Mouse (Mus musculus) myocyte (in vitro differentiated cells): ENCODE data around the gene Tfcp2l1. TPM values are rescaled to one million over a fixed set of nuclear protein-coding genes. Genes with fewer than 3 reads are reported as not detected.

Source experiments
- H3K27me3 ChIP-seq: one replicate; pipeline ENCODE4 v1.6.1; 2011; ENCODE audit not compliant: control insufficient read depth, insufficient read depth, insufficient read length
- H3K36me3 ChIP-seq: one replicate; pipeline ENCODE4 v1.6.1; 2011; ENCODE audit not compliant: control insufficient read depth, insufficient read depth
- H3K4me2 ChIP-seq: one replicate; pipeline ENCODE4 v1.6.1; 2011; ENCODE audit warnings: low read depth, control low read depth
- H3K4me3 ChIP-seq: one replicate; pipeline ENCODE4 v1.5.1; 2011; ENCODE audit warnings: mild to moderate bottlenecking, control low read depth, moderate library complexity
- H3K79me2 ChIP-seq: one replicate; pipeline ENCODE4 v1.6.1; 2011; ENCODE audit not compliant: control insufficient read depth, insufficient read depth
- H3ac ChIP-seq: one replicate; pipeline ENCODE4 v1.6.1; 2011; ENCODE audit not compliant: control insufficient read depth, insufficient read length
- CEBPB ChIP-seq: IDR thresholded peaks from 2 replicates; pipeline ENCODE4 v1.6.1; 2011; ENCODE audit warnings: mild to moderate bottlenecking, moderate library complexity; ENCODE audit not compliant: poor library complexity, insufficient read depth, severe bottlenecking
- E2F4 ChIP-seq: IDR thresholded peaks from one replicate; pipeline ENCODE4 v1.6.1; 2011; ENCODE audit warnings: mild to moderate bottlenecking, control low read depth, moderate library complexity; ENCODE audit not compliant: insufficient read depth
- MAX ChIP-seq: IDR thresholded peaks from one replicate; pipeline ENCODE4 v1.6.1; 2011; ENCODE audit warnings: low read depth, mild to moderate bottlenecking, control low read depth
- MYOD1 ChIP-seq, 3 experiments: IDR thresholded peaks; one replicate each; pipeline ENCODE4 v1.6.1; 2011; ENCODE audit warnings: control low read depth in 2 of 3, low read depth in 2 of 3, mild to moderate bottlenecking in 2 of 3, moderate library complexity in 1 of 3; ENCODE audit not compliant: insufficient read length in 2 of 3, control insufficient read depth in 1 of 3
- MYOG ChIP-seq, 3 experiments: IDR thresholded peaks; one replicate each; pipeline ENCODE4 v1.6.1; 2011; ENCODE audit warnings: control low read depth in 2 of 3, low read depth in 2 of 3, mild to moderate bottlenecking in 2 of 3; ENCODE audit not compliant: insufficient read length in 2 of 3, control insufficient read depth in 1 of 3, insufficient read depth in 1 of 3
- POLR2A ChIP-seq: IDR thresholded peaks from one replicate; pipeline ENCODE4 v1.6.1; 2011; ENCODE audit warnings: low read depth, mild to moderate bottlenecking, control low read depth, moderate library complexity; ENCODE audit not compliant: insufficient read length
- POLR2AphosphoS2 ChIP-seq: IDR thresholded peaks from one replicate; pipeline ENCODE4 v1.6.1; 2011; ENCODE audit warnings: low read depth, control low read depth; ENCODE audit not compliant: insufficient read length
- REST ChIP-seq: IDR thresholded peaks from one replicate; pipeline ENCODE4 v1.6.1; 2011; ENCODE audit warnings: mild to moderate bottlenecking, control low read depth, moderate library complexity; ENCODE audit not compliant: insufficient read depth, insufficient read length
- SRF ChIP-seq: IDR thresholded peaks from one replicate; pipeline ENCODE4 v1.6.1; 2011; ENCODE audit warnings: low read depth; ENCODE audit not compliant: control insufficient read depth, insufficient read length
- TCF12 ChIP-seq: IDR thresholded peaks from one replicate; pipeline ENCODE4 v1.6.1; 2011; ENCODE audit warnings: mild to moderate bottlenecking, control low read depth; ENCODE audit not compliant: poor library complexity, insufficient read depth, severe bottlenecking
- TCF3 ChIP-seq: IDR thresholded peaks from one replicate; pipeline ENCODE4 v1.6.1; 2011; ENCODE audit warnings: low read depth, control low read depth; ENCODE audit not compliant: insufficient read length
- USF1 ChIP-seq: IDR thresholded peaks from one replicate; pipeline ENCODE4 v1.6.1; 2011; ENCODE audit warnings: low read depth, mild to moderate bottlenecking, control low read depth, moderate library complexity
- polyA plus RNA-seq: library from polyadenylated mRNA; unstranded; fragments of >200 nt; fragmentation: generic; extraction: Trizol; gene quantifications from one replicate; pipeline ENCODE4 v1.2.1, GENCODE M21; 2012; ENCODE audit warnings: missing spikeins

The Tfcp2l1 gene
- 1.2 TPM for polyA plus RNA-seq

DNA sequence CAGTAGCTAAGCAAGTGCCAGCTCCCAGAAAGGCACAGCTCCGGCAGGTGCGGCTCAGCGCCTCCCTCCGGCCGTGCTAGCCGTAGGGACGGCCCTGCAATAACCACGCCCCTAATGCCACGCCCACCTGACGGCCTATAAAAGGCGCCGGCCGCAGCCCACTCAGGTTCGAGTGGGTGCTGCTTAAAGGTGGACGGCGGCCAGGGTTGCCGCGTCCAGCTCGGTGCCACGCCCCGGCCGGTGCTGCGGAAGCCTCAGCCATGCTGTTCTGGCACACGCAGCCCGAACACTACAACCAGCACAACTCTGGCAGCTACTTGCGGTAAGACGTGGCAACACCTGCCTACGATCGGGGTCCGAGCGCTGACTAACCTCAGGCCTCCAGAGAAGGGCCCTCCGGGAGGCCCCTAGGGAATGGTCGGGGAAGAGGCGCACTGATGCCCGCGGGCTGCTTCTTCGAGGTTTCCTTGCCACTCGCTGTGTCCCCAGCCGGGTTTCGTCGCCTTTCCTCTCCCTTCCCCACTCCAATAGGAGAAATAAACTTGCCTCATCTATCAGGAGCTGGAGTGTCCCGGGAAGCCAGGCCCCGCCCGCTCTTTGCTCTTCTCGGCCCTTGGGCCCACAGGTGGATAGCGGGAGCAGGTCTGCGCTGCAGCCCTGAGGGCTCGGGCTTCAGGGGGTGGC lies at the start of gene Tfcp2l1:
Gene Tfcp2l1, plus strand, starts transcription at position 165 of the 684 bp plus-strand sequence.
- no peak for TF ChIP-seq TCF12
- TF ChIP-seq TCF3: no peak
- TF ChIP-seq POLR2AphosphoS2: no peak
- TF ChIP-seq E2F4: no peak
- no peak for TF ChIP-seq USF1
- no peak for TF ChIP-seq MAX
- TF ChIP-seq REST: no peak
- TF ChIP-seq MYOD1 (IDR thresholded peaks at IDR 0.05; ENCODE audit: control insufficient read depth in 1 of 3, insufficient read length in 2 of 3, low read depth in 2 of 3): no peak
- TF ChIP-seq CEBPB: no peak
- no peak for TF ChIP-seq SRF
- Histone ChIP-seq H3ac (no peak within 1 kb of the TSS), H3K36me3 (no peaks in the 10 kb centered on the region), H3K79me2 (no peaks in the 10 kb centered on the region), H3K27me3 (peaks cover 26% of the 10 kb centered on the region), H3K4me3 (no peak within 1 kb of the TSS), H3K4me2 (peak within 1 kb of the TSS; percentile 45)

- no peak overlapping the region for H3ac ChIP-seq
- TF ChIP-seq SRF (no peak), TCF12 (no peak), MYOG (IDR thresholded peaks at IDR 0.05; ENCODE audit: control insufficient read depth in 1 of 3, insufficient read depth in 1 of 3, insufficient read length in 2 of 3, low read depth in 2 of 3) (no peak), POLR2A (no peak), E2F4 (no peak), USF1 (no peak), CEBPB (no peak), MYOD1 (IDR thresholded peaks at IDR 0.05; ENCODE audit: control insufficient read depth in 1 of 3, insufficient read length in 2 of 3, low read depth in 2 of 3) (no peak)
- H3K4me3 ChIP-seq: no peak overlapping the region
- peaks cover 32% of the 10 kb centered on the region for H3K36me3 ChIP-seq
- no peak overlapping the region for H3K4me2 ChIP-seq
- no peaks in the 10 kb centered on the region for H3K79me2 ChIP-seq
- H3K27me3 ChIP-seq: no peaks in the 10 kb centered on the region
Observed at GRCm38 (mm10) chr1:118580174-118580702, 47.5 kb upstream of the Tfcp2l1 start.

- no peak for TF ChIP-seq TCF12
- no peak for TF ChIP-seq MAX
- no peak for TF ChIP-seq POLR2AphosphoS2
- no peak for TF ChIP-seq E2F4
- TF ChIP-seq CEBPB: no peak
- TF ChIP-seq MYOG (IDR thresholded peaks at IDR 0.05; ENCODE audit: control insufficient read depth in 1 of 3, insufficient read depth in 1 of 3, insufficient read length in 2 of 3, low read depth in 2 of 3): no peak
- no peak for TF ChIP-seq POLR2A
- TF ChIP-seq USF1: no peak
- no peak for TF ChIP-seq SRF
- TF ChIP-seq TCF3: no peak
- no peak for TF ChIP-seq REST
- TF ChIP-seq MYOD1 (IDR thresholded peaks at IDR 0.05; ENCODE audit: control insufficient read depth in 1 of 3, insufficient read length in 2 of 3, low read depth in 2 of 3): no peak
- Histone ChIP-seq H3K4me2 (no peak overlapping the region), H3K36me3 (peaks cover 27% of the 10 kb centered on the region), H3K27me3 (no peaks in the 10 kb centered on the region), H3K79me2 (no peaks in the 10 kb centered on the region), H3ac (no peak overlapping the region), H3K4me3 (no peak overlapping the region)
Observed at GRCm38 (mm10) chr1:118581179-118581578, 46.6 kb upstream of the Tfcp2l1 start.

DNA sequence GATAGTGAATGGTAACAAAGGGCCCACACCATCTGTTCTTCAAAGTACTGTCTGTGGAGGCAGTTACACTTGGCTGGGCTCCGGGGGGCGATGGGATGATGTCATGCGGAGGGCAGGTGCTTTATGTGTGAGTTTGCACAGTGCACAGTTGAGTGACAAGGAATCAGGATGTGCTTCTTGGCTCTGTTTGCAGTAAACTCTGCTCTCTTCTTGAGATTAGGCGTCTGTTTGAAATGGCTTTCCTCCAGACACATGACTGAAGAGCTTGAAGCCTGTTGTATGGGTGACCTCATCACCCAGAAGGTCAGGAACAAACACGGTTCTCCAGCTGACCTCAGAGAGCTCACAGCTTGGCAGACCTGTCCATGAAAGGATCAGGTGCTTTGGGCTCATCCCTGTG lies 38.0 kb upstream of the Tfcp2l1 start:
- peaks cover 21% of the 10 kb centered on the region for H3K36me3 ChIP-seq
- H3K4me2 ChIP-seq: no peak overlapping the region
- no peak for TF ChIP-seq TCF12
- TF ChIP-seq TCF3: no peak
- no peak for TF ChIP-seq REST
- no peak overlapping the region for H3K4me3 ChIP-seq
- H3K79me2 ChIP-seq: no peaks in the 10 kb centered on the region
- H3ac ChIP-seq: no peak overlapping the region
- H3K27me3 ChIP-seq: no peaks in the 10 kb centered on the region

- H3K4me3 ChIP-seq: no peak overlapping the region
- no peak for TF ChIP-seq E2F4
- TF ChIP-seq MYOD1 (IDR thresholded peaks at IDR 0.05; ENCODE audit: control insufficient read depth in 1 of 3, insufficient read length in 2 of 3, low read depth in 2 of 3): no peak
- no peak for TF ChIP-seq TCF12
- H3K27me3 ChIP-seq: no peaks in the 10 kb centered on the region
- no peak overlapping the region for H3ac ChIP-seq
- no peak overlapping the region for H3K4me2 ChIP-seq
- no peaks in the 10 kb centered on the region for H3K79me2 ChIP-seq
- H3K36me3 ChIP-seq: peaks cover 21% of the 10 kb centered on the region
Observed at GRCm38 (mm10) chr1:118592933-118593332, 34.8 kb upstream of the Tfcp2l1 start.
